Mouse (Mus musculus) forebrain, embryonic 10.5 days (tissue): ENCODE data around the gene Wap. TPM values are rescaled to one million over a fixed set of nuclear protein-coding genes. Genes with fewer than 3 reads are reported as not detected.
A peak's percentile ranks its signal among the peaks of the same experiment; 100 is the strongest.

Source experiments
- DNase-seq: peaks from one replicate; pipeline ENCODE4 v3.0.0-alpha.2; 2017; ENCODE audit warnings: low spot score; ENCODE audit errors: extremely low spot score
- H3K27ac ChIP-seq: fragments of 300-500 bp; sonication (generic); 2 replicates; pipeline ENCODE4 v1.5.1; 2016; ENCODE audit warnings: mild to moderate bottlenecking
- H3K27me3 ChIP-seq: fragments of 300-500 bp; sonication (generic); 2 replicates; pipeline ENCODE4 v1.6.1; 2016; ENCODE audit warnings: mild to moderate bottlenecking; ENCODE audit not compliant: poor library complexity, severe bottlenecking
- H3K36me3 ChIP-seq: fragments of 300-500 bp; sonication (generic); replicated peaks from 2 replicates; pipeline ENCODE4 v1.6.1; 2016; ENCODE audit warnings: mild to moderate bottlenecking, moderate library complexity
- H3K4me1 ChIP-seq: fragments of 300-500 bp; sonication (generic); 2 replicates; pipeline ENCODE4 v1.6.1; 2016
- H3K4me3 ChIP-seq: fragments of 300-500 bp; sonication (generic); 2 replicates; pipeline ENCODE4 v1.5.1; 2016; ENCODE audit warnings: mild to moderate bottlenecking, moderate library complexity
- H3K9me3 ChIP-seq: fragments of 300-500 bp; sonication (generic); 2 replicates; pipeline ENCODE4 v1.6.1; 2016; ENCODE audit warnings: mild to moderate bottlenecking, moderate library complexity
- WGBS: fragments of 180-500 bp; shearing (Covaris S2); methylation state at CpG from one replicate; pipeline ENCODE4 v1.1.7; 2016; 5-methylcytosine and 5-hydroxymethylcytosine counted together
- polyA plus RNA-seq: library from polyadenylated mRNA; unstranded; fragments of >200 nt; fragmentation: Nextera tagmentation; extraction: Ambion mirVana; gene quantifications from 2 replicates; pipeline ENCODE4 v1.2.1, GENCODE M21; 2016

Gene Wap
- polyA plus RNA-seq, 1 experiment from 2014 or later, result not detected

DNA sequence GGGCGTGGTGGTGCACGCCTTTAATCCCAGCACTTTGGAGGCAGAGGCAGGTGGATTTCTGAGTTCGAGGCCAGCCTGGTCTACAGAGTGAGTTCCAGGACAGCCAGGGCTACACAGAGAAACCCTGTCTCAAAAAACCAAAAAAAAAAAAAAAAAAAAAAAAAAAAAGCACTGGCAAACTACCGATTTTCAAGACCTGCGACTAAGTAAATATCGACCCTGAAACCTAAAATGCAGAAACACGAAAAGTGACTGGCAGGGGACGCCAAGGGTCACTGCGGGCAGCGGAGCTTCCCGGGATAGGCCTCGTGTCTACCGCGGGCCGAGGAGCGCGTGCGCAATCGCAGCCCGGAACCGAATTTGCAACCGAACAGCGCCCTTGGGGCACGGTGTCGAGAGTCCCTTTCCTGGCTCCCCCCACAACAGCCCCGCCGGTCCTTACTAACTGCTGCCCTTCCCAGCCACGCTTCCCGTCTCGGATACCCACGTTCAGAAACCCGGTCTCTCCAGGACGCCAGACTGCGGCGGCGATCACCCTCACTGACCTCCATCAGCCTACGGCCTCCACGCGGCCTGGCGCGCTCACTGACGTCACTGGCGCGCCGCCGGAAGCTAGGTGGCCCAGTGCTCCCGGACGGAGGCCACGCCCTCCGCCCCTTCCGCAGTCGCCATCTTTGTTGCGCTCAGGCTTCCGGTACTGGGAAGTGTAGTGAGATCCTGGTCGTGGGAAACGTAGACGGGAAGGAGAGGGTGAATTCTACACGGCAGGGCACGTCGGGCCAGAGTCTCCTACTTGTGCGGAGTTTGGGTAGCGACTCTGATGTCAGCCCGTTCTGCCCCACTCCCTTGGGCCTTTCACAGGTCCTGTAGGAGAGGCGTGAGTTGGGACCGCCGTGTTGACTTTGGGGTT, 12.7 kb downstream of the Wap start, which contains the start of gene Tbrg4:
TSS of gene Tbrg4 (minus strand) at position 590 of the 910 bp plus-strand sequence.
- peak within 1 kb of the TSS; percentile 81 for H3K4me3 ChIP-seq
- DNase-seq, result peak; percentile 92
- no peaks in the 10 kb centered on the region for H3K9me3 ChIP-seq
- H3K4me1 ChIP-seq, result peaks cover 28% of the 10 kb centered on the region
- WGBS, result under 1% methylated on average over 66 of the region's 66 CpGs
- peak within 1 kb of the TSS; percentile 95 for H3K27ac ChIP-seq
- H3K36me3 ChIP-seq, result peaks cover 42% of the 10 kb centered on the region
- H3K27me3 ChIP-seq, result no peaks in the 10 kb centered on the region

DNA sequence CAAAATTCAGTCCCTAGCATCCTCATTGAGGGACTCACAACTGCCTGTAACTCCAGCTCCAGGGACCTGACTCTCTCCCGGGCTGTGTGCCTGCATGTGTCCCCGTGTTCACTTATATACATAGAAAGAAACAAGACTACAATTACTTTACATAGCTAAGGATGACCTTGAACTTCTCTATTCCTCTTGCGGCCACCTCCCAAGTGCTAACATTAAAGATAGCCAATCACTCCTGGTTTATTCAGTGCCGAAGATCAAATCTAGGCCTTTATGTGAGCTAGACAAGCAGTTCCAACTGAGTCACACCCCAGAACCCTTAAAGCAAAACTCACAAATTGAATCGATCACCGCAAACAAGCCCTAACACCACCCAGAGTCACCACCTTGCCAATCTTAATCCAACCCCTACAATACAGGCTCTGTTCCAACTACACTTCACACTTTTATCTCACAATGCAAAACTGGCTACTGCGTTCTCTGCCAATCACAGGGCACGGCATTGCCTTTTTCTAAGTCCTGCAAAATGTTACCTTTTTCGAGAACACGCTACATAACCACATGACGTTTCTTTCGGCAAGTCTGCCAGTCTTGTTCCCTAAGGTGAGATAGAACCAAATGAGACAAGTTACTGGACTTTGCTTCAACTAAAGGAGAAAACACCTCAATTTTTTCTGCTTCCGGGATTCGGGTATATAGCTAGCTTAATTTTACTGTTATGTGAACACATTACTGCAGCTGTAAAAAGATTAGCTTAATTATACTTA, 13.6 kb downstream of the Wap start:
- H3K4me1 ChIP-seq, result peaks cover 28% of the 10 kb centered on the region
- DNase-seq, result no peak
- peaks cover 51% of the 10 kb centered on the region for H3K36me3 ChIP-seq
- H3K9me3 ChIP-seq, result no peaks in the 10 kb centered on the region
- WGBS, result 75% methylated on average over 14 of the region's 14 CpGs
- no peaks in the 10 kb centered on the region for H3K27me3 ChIP-seq
- peak overlapping the region; percentile 95 for H3K27ac ChIP-seq
- peak overlapping the region; percentile 81 for H3K4me3 ChIP-seq

DNA sequence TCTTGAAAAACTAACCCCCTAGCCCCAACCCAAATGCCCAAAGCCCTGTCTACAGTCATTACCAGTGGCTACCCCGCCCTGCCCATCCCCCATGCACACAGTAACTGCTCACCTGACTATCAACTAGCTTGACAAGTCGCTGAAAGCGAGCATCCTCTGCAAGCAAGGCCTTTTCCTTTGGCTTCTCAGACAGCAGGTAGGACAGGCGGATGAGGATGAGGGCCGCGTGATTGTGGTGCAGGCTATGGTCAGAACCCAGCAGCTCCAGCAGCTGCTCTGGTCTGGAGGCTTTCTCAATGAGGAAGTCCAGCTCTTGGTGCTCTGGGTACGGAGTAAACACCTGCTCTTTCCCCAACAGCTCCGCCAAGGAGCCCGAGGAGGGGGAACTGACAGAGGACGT, 14.7 kb downstream of the Wap start:
- peaks cover 28% of the 10 kb centered on the region for H3K4me1 ChIP-seq
- no peak for DNase-seq
- WGBS, result 92% methylated on average over 10 of the region's 10 CpGs
- H3K27me3 ChIP-seq, result no peaks in the 10 kb centered on the region
- H3K36me3 ChIP-seq, result peaks cover 62% of the 10 kb centered on the region
- peak overlapping the region; percentile 81; the same call in 1 of the 2 replicates for H3K4me3 ChIP-seq
- H3K9me3 ChIP-seq, result no peaks in the 10 kb centered on the region
- H3K27ac ChIP-seq, result no peak overlapping the region

DNA sequence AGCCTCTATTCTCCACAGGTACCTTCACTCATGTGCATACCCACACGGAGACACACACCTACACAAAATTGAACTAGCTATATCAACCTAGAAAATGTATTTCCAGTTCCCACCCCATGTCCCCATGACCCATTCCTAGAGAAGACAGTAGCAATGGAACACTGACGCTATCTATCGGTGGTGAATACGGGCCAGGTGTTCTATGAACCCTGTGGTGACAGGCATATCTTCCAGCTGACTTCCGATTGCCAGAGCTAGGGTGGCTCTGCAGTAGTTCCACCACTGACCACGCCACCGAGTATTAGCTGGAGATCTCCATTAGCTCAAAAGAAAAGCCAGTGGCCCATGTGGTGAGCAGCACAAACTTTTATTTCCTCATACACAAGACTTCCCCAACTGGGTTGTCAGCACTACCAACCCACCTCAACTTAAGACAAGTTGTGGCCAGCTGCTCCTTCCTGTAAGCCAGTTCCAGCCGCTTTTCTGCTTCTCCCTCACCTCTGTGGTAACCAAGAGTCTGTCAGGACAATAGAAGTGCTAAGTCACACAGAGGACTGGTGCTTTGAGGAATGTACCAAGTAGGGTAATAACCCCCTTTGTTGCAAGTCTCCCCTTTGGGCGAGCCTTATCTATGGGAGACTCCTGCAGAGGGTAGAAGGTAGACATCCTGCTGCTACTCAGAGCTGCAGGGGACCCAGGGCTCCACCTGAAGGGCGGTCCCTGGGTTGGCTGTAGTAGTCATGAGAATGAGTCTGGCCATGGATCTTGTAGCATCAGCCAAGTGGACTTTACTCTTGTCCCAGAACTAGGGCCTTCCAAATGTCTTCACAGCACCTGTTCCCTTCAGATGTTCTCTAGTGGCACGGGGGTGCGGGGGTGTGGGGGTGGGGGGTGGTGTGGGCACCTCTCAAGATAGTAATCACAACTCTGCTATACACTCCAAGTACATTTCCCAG, 22.9 kb downstream of the Wap start:
- no peaks in the 10 kb centered on the region for H3K4me1 ChIP-seq
- peaks cover 100% of the 10 kb centered on the region for H3K36me3 ChIP-seq
- no peak for DNase-seq
- WGBS, result 93% methylated on average over 12 of the region's 12 CpGs
- H3K27ac ChIP-seq, result no peak overlapping the region
- H3K27me3 ChIP-seq, result no peaks in the 10 kb centered on the region
- H3K4me3 ChIP-seq, result no peak overlapping the region
- no peaks in the 10 kb centered on the region for H3K9me3 ChIP-seq

DNA sequence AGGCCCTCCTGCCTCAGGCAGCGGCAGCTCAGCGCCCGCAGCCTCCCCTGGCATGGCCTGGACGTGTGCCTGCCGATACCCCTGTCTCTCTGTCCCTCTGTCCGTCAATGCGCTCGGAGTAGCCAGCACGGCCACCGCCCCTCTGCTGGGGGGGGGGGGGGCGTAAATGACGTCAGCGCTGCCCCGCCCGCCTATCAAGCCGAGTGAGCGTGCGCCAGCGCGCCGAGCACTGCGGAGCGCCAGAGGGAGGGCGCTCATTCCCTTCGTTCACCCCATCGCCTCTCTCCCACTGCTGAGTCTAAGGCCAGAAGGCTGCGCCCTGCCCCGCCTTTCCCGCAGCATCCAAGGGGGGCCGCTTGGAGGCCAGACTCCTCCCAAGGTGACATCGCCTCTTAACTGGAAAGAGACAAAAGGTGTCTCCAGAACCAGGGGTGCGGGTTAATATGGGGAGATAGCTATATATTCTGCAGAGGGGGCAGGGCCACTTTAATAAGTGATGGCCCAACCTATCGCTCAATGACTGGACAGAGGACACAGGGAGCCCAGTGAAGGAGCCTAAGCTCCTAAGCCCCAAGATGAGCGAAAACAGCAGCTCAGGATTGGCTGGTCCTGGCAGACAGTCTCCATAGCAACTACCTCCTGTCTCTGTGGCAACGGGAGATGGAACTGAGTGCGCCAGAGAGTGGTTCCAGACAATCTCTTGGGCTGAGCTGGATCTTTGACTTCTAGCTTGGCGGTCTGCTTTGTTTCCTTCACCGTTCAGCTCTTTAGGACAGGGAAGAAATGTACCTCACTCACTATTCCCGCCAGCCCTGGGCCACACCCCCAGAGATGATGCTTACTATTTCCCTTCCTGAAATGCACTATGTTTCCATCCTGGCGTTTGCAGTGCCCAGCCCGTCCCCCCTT, 32.7 kb downstream of the Wap start, which contains the start of gene Nacad:
TSS of gene Nacad (minus strand) at position 563 of the 909 bp plus-strand sequence.
- peaks cover 38% of the 10 kb centered on the region for H3K4me1 ChIP-seq
- peak within 1 kb of the TSS; percentile 65 for H3K27ac ChIP-seq

DNA sequence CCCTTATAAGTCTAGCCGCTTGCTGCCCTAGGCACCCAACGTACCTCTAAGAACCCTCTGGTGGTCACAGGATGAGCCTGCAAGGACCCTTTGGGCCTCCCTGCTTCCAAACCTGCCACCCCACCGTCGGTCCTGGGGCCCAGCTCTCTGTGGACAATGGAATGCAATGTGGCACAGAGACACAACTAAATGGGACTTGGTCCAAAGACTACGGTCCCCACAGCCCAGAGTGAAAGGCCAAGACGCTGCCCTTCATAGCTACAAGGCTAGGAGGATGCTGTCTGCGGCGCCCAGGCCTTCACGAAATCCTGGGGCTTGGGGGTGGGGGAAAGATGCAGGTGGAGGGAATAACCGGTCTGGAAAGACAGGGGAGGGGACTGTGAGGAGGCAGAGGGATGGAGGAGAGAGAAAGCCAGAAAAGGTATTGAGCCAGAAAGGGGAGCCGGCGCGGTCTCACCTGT, 33.4 kb downstream of the Wap start:
- Histone ChIP-seq H3K4me3 (peak overlapping the region; percentile 55), H3K36me3 (no peaks in the 10 kb centered on the region), H3K9me3 (no peaks in the 10 kb centered on the region), H3K4me1 (peaks cover 44% of the 10 kb centered on the region), H3K27me3 (peaks cover 53% of the 10 kb centered on the region), H3K27ac (peak overlapping the region; percentile 65)
- WGBS, result 13% methylated on average over 13 of the region's 13 CpGs
- no peak for DNase-seq

More for the DNA sequence above, 32.7 kb downstream of the Wap start, which contains the start of gene Nacad:
- Histone ChIP-seq H3K9me3 (no peaks in the 10 kb centered on the region), H3K4me3 (peak within 1 kb of the TSS; percentile 55), H3K36me3 (peaks cover 6% of the 10 kb centered on the region), H3K27me3 (peaks cover 53% of the 10 kb centered on the region)
- DNase-seq, result peak; percentile 64
- WGBS, result 6% methylated on average over 36 of the region's 41 CpGs

DNA sequence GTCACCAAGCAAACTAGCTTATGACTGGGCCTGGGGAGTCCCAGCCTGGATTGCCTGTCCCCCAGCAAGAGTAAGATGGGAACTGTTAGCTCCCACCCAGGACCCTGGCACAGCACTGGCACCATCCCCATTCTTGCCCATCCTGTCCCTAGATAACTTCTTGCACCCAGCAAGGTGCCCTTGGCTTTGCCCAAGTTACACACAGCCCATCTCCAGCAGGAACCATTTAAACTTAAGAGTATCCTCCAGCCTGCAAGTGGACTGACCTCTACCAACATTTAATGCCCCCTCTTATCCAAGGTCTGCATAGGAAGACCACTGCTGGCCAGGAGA, 33.9 kb downstream of the Wap start:
- no peak for DNase-seq
- Histone ChIP-seq H3K36me3 (no peaks in the 10 kb centered on the region), H3K4me3 (peak overlapping the region; percentile 55), H3K27me3 (peaks cover 53% of the 10 kb centered on the region), H3K9me3 (no peaks in the 10 kb centered on the region), H3K4me1 (peaks cover 49% of the 10 kb centered on the region), H3K27ac (0 out of 2 replicates have a peak overlapping the region, but pooled peaks have one; percentile 65)

DNA sequence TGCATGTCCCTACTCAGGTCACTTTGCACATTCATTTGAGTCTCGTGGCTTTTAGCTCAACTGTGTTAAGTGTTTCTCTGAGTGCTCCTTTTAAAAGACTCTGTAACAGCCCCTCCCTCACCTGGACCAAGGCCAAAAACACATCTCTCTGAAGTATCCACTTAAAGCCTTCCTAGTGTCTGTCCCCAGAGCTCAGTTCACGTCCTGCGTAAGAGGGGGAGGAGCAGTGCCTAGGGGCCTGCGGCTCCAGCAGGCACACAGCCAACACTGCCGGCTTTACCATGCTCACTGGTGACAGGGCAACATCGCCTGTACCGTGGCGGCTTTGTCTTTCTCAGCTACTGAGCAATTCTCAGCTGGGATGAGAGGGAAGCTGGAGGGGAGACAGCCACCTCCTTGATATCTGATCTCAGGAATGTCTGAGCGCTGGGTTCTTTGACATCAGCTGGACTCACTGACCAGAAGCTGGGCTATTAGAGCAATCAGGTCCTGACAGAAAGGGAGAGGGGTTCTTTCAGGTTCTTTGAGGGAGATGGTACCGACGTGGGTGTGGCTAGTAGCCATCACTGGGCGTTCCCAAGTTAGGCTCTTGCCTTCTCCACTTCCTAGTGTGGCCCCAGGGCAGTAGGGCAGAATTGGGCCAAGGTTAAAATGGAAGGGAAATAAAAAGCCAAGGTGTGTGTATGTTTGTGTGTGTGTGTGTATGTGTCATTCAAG, 34.4 kb downstream of the Wap start:
- Histone ChIP-seq H3K27me3 (peaks cover 53% of the 10 kb centered on the region), H3K27ac (no peak overlapping the region), H3K4me1 (peaks cover 54% of the 10 kb centered on the region), H3K36me3 (no peaks in the 10 kb centered on the region), H3K4me3 (peak overlapping the region; percentile 55; the same call in 1 of the 2 replicates), H3K9me3 (no peaks in the 10 kb centered on the region)
- WGBS, result 39% methylated on average over 12 of the region's 12 CpGs
- DNase-seq, result no peak

DNA sequence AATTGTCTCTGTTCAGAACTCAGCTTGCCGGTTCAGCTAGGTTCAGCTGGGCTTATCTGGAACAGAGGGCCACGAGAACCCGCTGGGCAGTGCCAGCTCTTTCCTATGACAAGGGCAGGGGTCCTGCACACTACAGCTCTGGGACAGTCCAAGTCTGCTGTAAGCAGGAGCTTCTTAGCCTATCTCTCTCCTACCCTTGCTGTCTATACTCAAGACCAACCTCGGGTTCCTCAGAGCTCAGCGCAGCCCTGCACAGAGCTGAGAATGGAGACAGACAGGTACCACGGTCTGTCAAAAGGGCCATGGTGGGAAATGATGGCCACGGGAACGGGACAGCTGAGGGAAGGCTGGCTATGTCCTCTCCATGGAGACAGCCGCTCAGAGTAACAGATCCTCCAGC, 35.2 kb downstream of the Wap start:
- no peak for DNase-seq
- Histone ChIP-seq H3K27me3 (peaks cover 53% of the 10 kb centered on the region), H3K9me3 (no peaks in the 10 kb centered on the region), H3K36me3 (peaks cover 4% of the 10 kb centered on the region), H3K4me3 (no peak overlapping the region; the same call in 1 of the 2 replicates), H3K4me1 (peaks cover 63% of the 10 kb centered on the region), H3K27ac (no peak overlapping the region)
- 85% methylated on average over 9 of the region's 9 CpGs for WGBS

DNA sequence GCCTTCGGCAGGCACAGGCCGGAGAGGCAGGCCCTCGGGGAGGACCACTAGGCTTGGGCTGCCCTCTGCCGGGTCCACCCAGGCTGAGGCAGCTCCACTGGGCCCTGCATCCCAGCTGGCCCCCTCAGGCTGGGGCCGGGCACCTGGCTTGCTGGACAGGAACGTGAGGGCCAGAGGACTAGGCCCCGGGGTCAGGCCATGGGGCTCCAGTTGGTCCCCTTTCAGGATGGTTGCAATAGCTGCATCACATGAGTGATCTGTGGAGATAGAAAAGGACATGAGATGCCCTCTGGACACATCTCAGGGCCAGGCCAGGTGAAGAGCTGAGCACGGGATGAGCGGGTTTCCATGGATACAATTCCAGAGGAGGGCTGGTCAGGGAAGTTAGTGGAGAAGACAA, 35.8 kb downstream of the Wap start:
- WGBS, result 85% methylated on average over 9 of the region's 9 CpGs
- peak overlapping the region; percentile 0; the same call in 1 of the 2 replicates for H3K4me3 ChIP-seq
- H3K4me1 ChIP-seq, result peaks cover 68% of the 10 kb centered on the region

More for the DNA sequence above, 35.8 kb downstream of the Wap start:
- no peak for DNase-seq
- Histone ChIP-seq H3K36me3 (peaks cover 10% of the 10 kb centered on the region), H3K27ac (no peak overlapping the region), H3K9me3 (no peaks in the 10 kb centered on the region), H3K27me3 (peaks cover 53% of the 10 kb centered on the region)
